Comparison of ENCODE assay signal across 8 mouse cellular contexts in genomic region chr4:137920500-137920961, GRCm38 (mm10). TPM values are rescaled to one million over a fixed set of nuclear protein-coding genes. Genes with fewer than 3 reads are reported as not detected.
DNase-seq lines count a peak whose midpoint lies in the region; ATAC-seq and TF ChIP-seq lines count a peak whose summit lies in the region.

No protein-coding gene starts in this region.

- 54% methylated on average over 10 of the region's 10 CpGs for WGBS in cerebellum, adult 2 months
- 19% methylated on average over 10 of the region's 10 CpGs for WGBS in heart, embryonic 10.5 days
- 17% methylated on average over 10 of the region's 10 CpGs for WGBS in midbrain, embryonic 11.5 days

- peaks cover 26% of the 10 kb centered on the region for H3K36me3 ChIP-seq in heart, embryonic 10.5 days
- no peaks in the 10 kb centered on the region for H3K36me3 ChIP-seq in midbrain, embryonic 11.5 days (ENCODE audit: control insufficient read depth, insufficient read depth, low read length)

- peak overlapping the region; percentile 34 for H3K27ac ChIP-seq in cerebellum, adult 2 months (ENCODE audit: insufficient read depth, low read length)
- peak overlapping the region; percentile 85 for H3K27ac ChIP-seq in heart, embryonic 10.5 days
- peak overlapping the region; percentile 33; the same call in 1 of the 2 replicates for H3K27ac ChIP-seq in midbrain, embryonic 11.5 days (ENCODE audit: low read depth, low read length)

- ATAC-seq in midbrain, embryonic 11.5 days (ENCODE audit: low FRiP score): no peak

- DNase-seq in cerebellum, adult 2 months: no peak
- no peak for DNase-seq in cerebellum, adult 11 months
- no peak for DNase-seq in heart, embryonic 10.5 days (ENCODE audit: low spot score)
- DNase-seq in kidney, postnatal 14 days: peak; percentile 69
- DNase-seq in midbrain, embryonic 11.5 days (ENCODE audit: low spot score, missing footprints): no peak
- no peak for DNase-seq in ovary, postnatal 14 days (ENCODE audit: low spot score)
- DNase-seq in thymus, postnatal 10 days (ENCODE audit: low spot score in 2 of 2): no peak
- no peak for DNase-seq in urinary bladder, postnatal 25 days (ENCODE audit: low spot score)

- no peak overlapping the region for H3K4me3 ChIP-seq in cerebellum, adult 2 months (replicated peaks; ENCODE audit: insufficient read depth, low read depth, low read length)
- H3K4me3 ChIP-seq in heart, embryonic 10.5 days: peak overlapping the region; percentile 37
- H3K4me3 ChIP-seq in midbrain, embryonic 11.5 days (ENCODE audit: low read depth, low read length): no peak overlapping the region

- TF ChIP-seq POLR2A in cerebellum, adult 2 months (IDR thresholded peaks at IDR 0.05; ENCODE audit: borderline replicate concordance, insufficient read depth, low read length): no peak

- peaks cover 40% of the 10 kb centered on the region for H3K4me1 ChIP-seq in cerebellum, adult 2 months (ENCODE audit: control insufficient read depth, insufficient read depth, low read length)
- peaks cover 58% of the 10 kb centered on the region for H3K4me1 ChIP-seq in heart, embryonic 10.5 days
- peaks cover 35% of the 10 kb centered on the region for H3K4me1 ChIP-seq in midbrain, embryonic 11.5 days (ENCODE audit: control insufficient read depth, insufficient read depth, low read length)

- H3K4me2 ChIP-seq in midbrain, embryonic 11.5 days: no peak overlapping the region; the same call in 1 of the 2 replicates

- no peaks in the 10 kb centered on the region for H3K27me3 ChIP-seq in cerebellum, adult 2 months (ENCODE audit: control insufficient read depth, insufficient read depth, low read length)
- H3K27me3 ChIP-seq in heart, embryonic 10.5 days (ENCODE audit: insufficient read depth, poor library complexity, severe bottlenecking): no peaks in the 10 kb centered on the region
- H3K27me3 ChIP-seq in midbrain, embryonic 11.5 days (ENCODE audit: control insufficient read depth, insufficient read depth, low read length): no peaks in the 10 kb centered on the region

- H3K9me3 ChIP-seq in heart, embryonic 10.5 days: no peaks in the 10 kb centered on the region
- no peaks in the 10 kb centered on the region for H3K9me3 ChIP-seq in midbrain, embryonic 11.5 days (ENCODE audit: control insufficient read depth, low read length)

- no peak overlapping the region for H3K9ac ChIP-seq in midbrain, embryonic 11.5 days (ENCODE audit: low read length)

- TF ChIP-seq CTCF in cerebellum, adult 2 months (IDR thresholded peaks at IDR 0.05; ENCODE audit: borderline replicate concordance, insufficient read depth, low read depth, low read length): no peak

RNA-seq across cellular contexts. Expression of gene Ece1, which starts 58.5 kb away (rescaled TPM):
- polyA plus RNA-seq in cerebellum, adult 2 months (2012; rRNA removed): 48.5 and 72.4 TPM in 2 replicates
- 118 and 165 TPM in 2 replicates for polyA plus RNA-seq in heart, embryonic 10.5 days (2016; fragmentation: Nextera tagmentation; extraction: Ambion mirVana)
- polyA plus RNA-seq in midbrain, embryonic 11.5 days (2014; fragmentation: Nextera tagmentation; extraction: Ambion mirVana): 26.6 and 27.5 TPM in 2 replicates

Comparison
In these comparisons a context has a peak if more than half of its experiments do, and no peak if none do; other contexts are left out.
1. H3K27ac ChIP-seq: peak in every context shown above with its lines; median percentile 85 in heart, embryonic 10.5 days; 34 in cerebellum, adult 2 months; 33 in midbrain, embryonic 11.5 days.